Mouse (Mus musculus): ENCODE data around the gene Cyba.

- TF ChIP-seq CTCF (IDR thresholded peaks at IDR 0.05; ENCODE audit: low read depth, low read length) (no peak), POLR2A (IDR thresholded peaks at IDR 0.05; ENCODE audit: extremely low read depth, insufficient read depth, low read length) (no peak)
Observed at GRCm38 (mm10) chr8:122451161-122451703, 18.5 kb upstream of the Cyba start.
